Mouse (Mus musculus) intestine, embryonic 16.5 days (tissue): ENCODE results near the gene Nub1. TPM values are rescaled to one million over a fixed set of nuclear protein-coding genes. Genes with fewer than 3 reads are reported as not detected.
A peak's percentile ranks its signal among the peaks of the same experiment; 100 is the strongest.

Source experiments
- ATAC-seq: fragments of 200-750 bp; cut with Nextera tagmentation; 2 replicates; pipeline ENCODE4 v1.8.0; 2017; ENCODE audit warnings: moderate TSS enrichment, moderate library complexity
- H3K27ac ChIP-seq: fragments of 300-500 bp; sonication (generic); 2 replicates; pipeline ENCODE4 v1.5.1; 2014; ENCODE audit warnings: mild to moderate bottlenecking, low read length
- H3K27me3 ChIP-seq: fragments of 300-500 bp; sonication (generic); replicated peaks from 2 replicates; pipeline ENCODE4 v1.6.1; 2014; ENCODE audit warnings: low read length, control low read depth, mixed read lengths; ENCODE audit not compliant: control insufficient read depth, insufficient read depth
- H3K36me3 ChIP-seq: fragments of 300-500 bp; sonication (generic); 2 replicates; pipeline ENCODE4 v1.6.1; 2014; ENCODE audit warnings: low read length, control low read depth; ENCODE audit not compliant: control insufficient read depth, insufficient read depth
- H3K4me1 ChIP-seq: fragments of 300-500 bp; sonication (generic); 2 replicates; pipeline ENCODE4 v1.6.1; 2014; ENCODE audit warnings: low read length, control low read depth, mixed read lengths; ENCODE audit not compliant: control insufficient read depth, insufficient read depth
- H3K4me2 ChIP-seq: fragments of 300-500 bp; sonication (generic); 2 replicates; pipeline ENCODE4 v1.6.1; 2014; ENCODE audit warnings: low read depth, low read length, control low read depth
- H3K4me3 ChIP-seq: fragments of 300-500 bp; sonication (generic); 2 replicates; pipeline ENCODE4 v1.5.1; 2014; ENCODE audit warnings: mild to moderate bottlenecking, low read length
- H3K9ac ChIP-seq: fragments of 300-500 bp; sonication (generic); 2 replicates; pipeline ENCODE4 v1.6.1; 2014; ENCODE audit warnings: low read depth, low read length
- H3K9me3 ChIP-seq: fragments of 300-500 bp; sonication (generic); 2 replicates; pipeline ENCODE4 v1.6.1; 2016; ENCODE audit warnings: low read length, control low read depth; ENCODE audit not compliant: control insufficient read depth
- WGBS: fragments of 180-500 bp; shearing (Covaris S2); extraction: QIAGEN DNeasy Blood & Tissue Kit; methylation state at CpG from one replicate; pipeline ENCODE4 v1.1.7; 2014; 5-methylcytosine and 5-hydroxymethylcytosine counted together
- polyA plus RNA-seq: library from polyadenylated mRNA; unstranded; fragments of >200 nt; fragmentation: Nextera tagmentation; extraction: Ambion mirVana; gene quantifications from 2 replicates; pipeline ENCODE4 v1.2.1, GENCODE M21; 2015

The Nub1 gene
- polyA plus RNA-seq, 1 experiment from 2014 or later: 28.1 TPM

GRCm38 (mm10) chr5:24730986-24731385 is 45.7 kb downstream of the Nub1 start:
- no peaks in the 10 kb centered on the region for H3K36me3 ChIP-seq
- peak overlapping the region; percentile 75 for H3K9ac ChIP-seq
- H3K27ac ChIP-seq: no peak overlapping the region
- WGBS: 8% methylated on average over 15 of the region's 15 CpGs
- ATAC-seq: no peak
- no peaks in the 10 kb centered on the region for H3K9me3 ChIP-seq
- peak overlapping the region; percentile 95 for H3K4me2 ChIP-seq
- H3K27me3 ChIP-seq: no peaks in the 10 kb centered on the region; the same call in 1 of the 2 replicates
- peaks cover 30% of the 10 kb centered on the region for H3K4me1 ChIP-seq
- peak overlapping the region; percentile 61 for H3K4me3 ChIP-seq

- no peak overlapping the region for H3K4me2 ChIP-seq
- no peak overlapping the region for H3K4me3 ChIP-seq
- no peak overlapping the region for H3K9ac ChIP-seq
- peaks cover 24% of the 10 kb centered on the region for H3K4me1 ChIP-seq
- H3K27ac ChIP-seq: peak overlapping the region; percentile 33; the same call in 1 of the 2 replicates
- no peaks in the 10 kb centered on the region; the same call in 1 of the 2 replicates for H3K27me3 ChIP-seq
- ATAC-seq: peak; percentile 64
- WGBS: 11% methylated on average over 8 of the region's 8 CpGs
- H3K36me3 ChIP-seq: no peaks in the 10 kb centered on the region
- no peaks in the 10 kb centered on the region for H3K9me3 ChIP-seq
Measured at GRCm38 (mm10) chr5:24733134-24733533, 47.8 kb downstream of the Nub1 start.

GRCm38 (mm10) chr5:24733771-24734426 is 48.6 kb downstream of the Nub1 start:
- no peaks in the 10 kb centered on the region for H3K9me3 ChIP-seq
- 41% methylated on average over 7 of the region's 7 CpGs for whole genome bisulfite sequencing
- no peak overlapping the region for H3K4me3 ChIP-seq
- H3K27ac ChIP-seq: peak overlapping the region; percentile 31; the same call in 1 of the 2 replicates
- ATAC-seq: 0 out of 2 replicates have a peak, but pooled peaks have one; percentile 23
- H3K36me3 ChIP-seq: no peaks in the 10 kb centered on the region
- no peaks in the 10 kb centered on the region; the same call in 1 of the 2 replicates for H3K27me3 ChIP-seq
- H3K4me1 ChIP-seq: peaks cover 25% of the 10 kb centered on the region
- no peak overlapping the region for H3K4me2 ChIP-seq
- no peak overlapping the region for H3K9ac ChIP-seq

GRCm38 (mm10) chr5:24737595-24737994 is 52.3 kb downstream of the Nub1 start:
- 93% methylated on average over 10 of the region's 10 CpGs for WGBS
- no peak overlapping the region for H3K4me3 ChIP-seq
- peaks cover 22% of the 10 kb centered on the region for H3K4me1 ChIP-seq
- no peaks in the 10 kb centered on the region for H3K27me3 ChIP-seq
- no peak for ATAC-seq
- no peak overlapping the region for H3K9ac ChIP-seq
- H3K27ac ChIP-seq: no peak overlapping the region
- no peaks in the 10 kb centered on the region for H3K36me3 ChIP-seq
- H3K4me2 ChIP-seq: no peak overlapping the region
- H3K9me3 ChIP-seq: no peaks in the 10 kb centered on the region

- Histone ChIP-seq H3K27me3 (no peaks in the 10 kb centered on the region), H3K4me1 (peaks cover 17% of the 10 kb centered on the region), H3K36me3 (no peaks in the 10 kb centered on the region), H3K27ac (no peak overlapping the region), H3K4me3 (no peak overlapping the region), H3K9ac (no peak overlapping the region), H3K4me2 (no peak overlapping the region), H3K9me3 (no peaks in the 10 kb centered on the region)
- no peak for ATAC-seq
- 58% methylated on average over 1 of the region's 1 CpGs for WGBS
Measured at GRCm38 (mm10) chr5:24738517-24738916, 53.2 kb downstream of the Nub1 start.

- H3K36me3 ChIP-seq: no peaks in the 10 kb centered on the region
- no peaks in the 10 kb centered on the region for H3K27me3 ChIP-seq
- ATAC-seq: peak; percentile 76
- WGBS: 41% methylated on average over 15 of the region's 15 CpGs
- peak overlapping the region; percentile 26; the same call in 1 of the 2 replicates for H3K9ac ChIP-seq
- H3K9me3 ChIP-seq: no peaks in the 10 kb centered on the region
- H3K4me3 ChIP-seq: no peak overlapping the region
- H3K27ac ChIP-seq: peak overlapping the region; percentile 84
- peak overlapping the region; percentile 20; the same call in 1 of the 2 replicates for H3K4me2 ChIP-seq
- H3K4me1 ChIP-seq: peaks cover 14% of the 10 kb centered on the region
Measured at GRCm38 (mm10) chr5:24739141-24739753, 53.9 kb downstream of the Nub1 start.

- H3K36me3 ChIP-seq: no peaks in the 10 kb centered on the region
- peak overlapping the region; percentile 53 for H3K27ac ChIP-seq
- no peak overlapping the region for H3K4me3 ChIP-seq
- H3K9ac ChIP-seq: peak overlapping the region; percentile 48
- no peak overlapping the region for H3K4me2 ChIP-seq
- peaks cover 14% of the 10 kb centered on the region for H3K4me1 ChIP-seq
- 68% methylated on average over 15 of the region's 15 CpGs for WGBS
- H3K27me3 ChIP-seq: no peaks in the 10 kb centered on the region
- ATAC-seq: peak; percentile 72
- no peaks in the 10 kb centered on the region for H3K9me3 ChIP-seq
Measured at GRCm38 (mm10) chr5:24741172-24741885, 56.0 kb downstream of the Nub1 start.

- Histone ChIP-seq H3K4me3 (no peak overlapping the region), H3K27ac (no peak overlapping the region), H3K9me3 (no peaks in the 10 kb centered on the region), H3K27me3 (no peaks in the 10 kb centered on the region), H3K36me3 (no peaks in the 10 kb centered on the region), H3K4me2 (no peak overlapping the region), H3K9ac (no peak overlapping the region), H3K4me1 (peaks cover 23% of the 10 kb centered on the region)
- ATAC-seq: no peak
- WGBS: 89% methylated on average over 10 of the region's 10 CpGs
Measured at GRCm38 (mm10) chr5:24743956-24744355, 58.6 kb downstream of the Nub1 start.

GRCm38 (mm10) chr5:24747533-24747932 is 62.2 kb downstream of the Nub1 start:
- no peaks in the 10 kb centered on the region for H3K27me3 ChIP-seq
- 21% methylated on average over 6 of the region's 6 CpGs for WGBS
- no peak overlapping the region for H3K4me2 ChIP-seq
- H3K27ac ChIP-seq: 0 out of 2 replicates have a peak overlapping the region, but pooled peaks have one; percentile 18
- H3K9me3 ChIP-seq: no peaks in the 10 kb centered on the region
- no peak for ATAC-seq
- H3K36me3 ChIP-seq: no peaks in the 10 kb centered on the region
- no peak overlapping the region for H3K4me3 ChIP-seq
- 0 out of 2 replicates have a peak overlapping the region, but pooled peaks have one; percentile 43 for H3K9ac ChIP-seq
- peaks cover 35% of the 10 kb centered on the region for H3K4me1 ChIP-seq
